Mouse (Mus musculus) E14TG2a.4 (cell line): ENCODE measurements around the gene Agap3.

ENCODE experiments used
- CTCF ChIP-seq: conservative IDR thresholded peaks from 2 replicates; pipeline ENCODE4 v1.5.1; 2014; ENCODE audit warnings: low read length
- NANOG ChIP-seq: IDR thresholded peaks from 2 replicates; pipeline ENCODE4 v1.6.1; 2014; ENCODE audit warnings: borderline replicate concordance, low read length, mixed read lengths
- POU5F1 ChIP-seq: IDR thresholded peaks from 2 replicates; pipeline ENCODE4 v1.6.1; 2014; ENCODE audit warnings: low read length, borderline replicate concordance

DNA sequence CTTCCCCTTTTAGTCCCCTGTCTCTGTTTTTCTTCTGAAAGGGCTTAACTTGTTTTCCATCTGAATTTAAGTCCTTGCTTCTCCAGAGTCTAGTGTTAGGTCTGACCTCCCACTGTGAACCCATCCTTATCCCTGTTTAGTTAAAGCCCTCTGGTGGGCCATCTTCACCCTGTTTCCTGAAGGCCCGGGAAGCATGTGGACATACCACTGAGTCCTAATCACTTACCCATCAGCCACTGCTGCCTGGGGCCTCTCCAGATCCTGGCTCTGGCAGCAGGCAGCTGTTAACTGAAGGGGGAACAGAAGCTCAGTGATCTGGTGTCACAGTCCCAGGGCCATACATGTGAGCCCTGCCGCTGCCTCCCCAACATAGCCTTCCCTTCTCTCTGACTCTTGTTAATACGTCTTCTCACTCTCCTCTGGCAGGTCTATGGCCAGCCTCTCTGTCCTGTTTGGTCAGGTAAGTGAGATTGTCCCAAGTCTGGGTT is 46.5 kb upstream of the Agap3 start:
- TF ChIP-seq CTCF (no peak), POU5F1 (no peak), NANOG (no peak)
